Mouse (Mus musculus) heart, postnatal 4 days (tissue): ENCODE measurements around the gene Skp2. TPM values are rescaled to one million over a fixed set of nuclear protein-coding genes. Genes with fewer than 3 reads are reported as not detected.
"Not testable (repeated sequence)": the region's sequence is repeated elsewhere in the genome, so short reads cannot be mapped to it uniquely, and the experiment has no call there.

Experiments
- DNase-seq: peaks from one replicate; pipeline ENCODE4 v3.0.0; 2021
- total RNA-seq, 2 experiments: library from RNA; stranded (reverse); gene quantifications; 2 replicates each; pipeline ENCODE4 v1.2.3; 2021

The Skp2 gene
- total RNA-seq, result 1 to 10 TPM; 9.3 to 9.9 TPM

- DNase-seq, result no peak
Measured at GRCm38 (mm10) chr15:9155325-9155724, at the start of gene Skp2. TSS of gene Skp2 (minus strand) at chr15:9155425.

- no peak for DNase-seq
Measured at GRCm38 (mm10) chr15:9198421-9198820, 43.2 kb upstream of the Skp2 start.

- DNase-seq, result not testable (repeated sequence)
Measured at GRCm38 (mm10) chr15:9192685-9193084, 37.5 kb upstream of the Skp2 start.

- no peak for DNase-seq
Measured at GRCm38 (mm10) chr15:9189796-9190195, 34.6 kb upstream of the Skp2 start.

- DNase-seq, result no peak
Measured at GRCm38 (mm10) chr15:9183995-9184394, 28.8 kb upstream of the Skp2 start.

GRCm38 (mm10) chr15:9177038-9177437, 21.8 kb upstream of the Skp2 start:
- DNase-seq, result no peak

GRCm38 (mm10) chr15:9164125-9164524, 8.9 kb upstream of the Skp2 start:
- DNase-seq, result no peak

GRCm38 (mm10) chr15:9162557-9163070, 7.4 kb upstream of the Skp2 start:
- DNase-seq, result no peak

GRCm38 (mm10) chr15:9140684-9141171, 14.5 kb downstream of the Skp2 start:
- DNase-seq, result no peak

- peak; percentile 96 for DNase-seq
Measured at GRCm38 (mm10) chr15:9140252-9140680, 15.0 kb downstream of the Skp2 start, which contains the start of gene Lmbrd2. TSS of gene Lmbrd2 (plus strand) at chr15:9140550.

- DNase-seq, result peak; percentile 15
Measured at GRCm38 (mm10) chr15:9139447-9139846, 15.8 kb downstream of the Skp2 start.

GRCm38 (mm10) chr15:9134891-9135507, 20.2 kb downstream of the Skp2 start:
- peak; percentile 60 for DNase-seq

GRCm38 (mm10) chr15:9132693-9133443, 22.4 kb downstream of the Skp2 start:
- peak; percentile 26 for DNase-seq

GRCm38 (mm10) chr15:9131499-9131888, 23.7 kb downstream of the Skp2 start:
- no peak for DNase-seq

GRCm38 (mm10) chr15:9130772-9131498, 24.3 kb downstream of the Skp2 start:
- no peak for DNase-seq

GRCm38 (mm10) chr15:9127051-9127791, 28.0 kb downstream of the Skp2 start:
- DNase-seq, result no peak

GRCm38 (mm10) chr15:9124856-9125255, 30.4 kb downstream of the Skp2 start:
- no peak for DNase-seq

- no peak for DNase-seq
Measured at GRCm38 (mm10) chr15:9122989-9123388, 32.2 kb downstream of the Skp2 start.

GRCm38 (mm10) chr15:9120081-9120480, 35.1 kb downstream of the Skp2 start:
- DNase-seq, result peak; percentile 59

- DNase-seq, result no peak
Measured at GRCm38 (mm10) chr15:9118852-9119251, 36.4 kb downstream of the Skp2 start.

- no peak for DNase-seq
Measured at GRCm38 (mm10) chr15:9114599-9114998, 40.6 kb downstream of the Skp2 start.

- no peak for DNase-seq
Measured at GRCm38 (mm10) chr15:9114131-9114530, 41.1 kb downstream of the Skp2 start.
